Mouse (Mus musculus): ENCODE data around the gene Agap1. TPM values are rescaled to one million over a fixed set of nuclear protein-coding genes. Genes with fewer than 3 reads are reported as not detected.
A peak's percentile ranks its signal among the peaks of the same experiment; 100 is the strongest.

Agap1 gene
- polyA plus RNA-seq, 1 experiment from 2014 or later, result 49.8 TPM

DNA sequence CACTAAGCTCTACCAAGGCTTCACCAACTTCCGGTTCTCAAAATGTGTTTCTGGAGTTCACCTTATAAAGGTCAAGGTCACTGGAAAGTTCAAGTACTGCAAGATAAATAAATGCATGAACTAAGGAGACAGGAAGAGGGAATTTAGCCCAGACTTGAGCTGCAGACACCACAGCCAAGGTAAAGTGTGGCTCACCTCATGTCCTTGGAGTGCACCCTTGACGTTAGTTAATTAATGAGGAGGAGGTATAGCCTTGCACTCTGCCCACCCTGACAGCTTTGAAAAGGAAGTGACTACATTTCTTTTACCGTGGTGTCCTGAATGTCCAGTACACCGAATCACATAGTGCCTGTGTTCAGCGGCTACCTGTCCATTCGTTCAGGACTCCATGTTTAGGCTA is 15.3 kb upstream of the Agap1 start:
- Histone ChIP-seq H3K36me3 (no peaks in the 10 kb centered on the region), H3K4me3 (no peak overlapping the region), H3K27ac (replicated peaks) (no peak overlapping the region), H3K4me2 (no peak overlapping the region), H3K9ac (no peak overlapping the region), H3K27me3 (no peaks in the 10 kb centered on the region), H3K9me3 (no peaks in the 10 kb centered on the region), H3K4me1 (replicated peaks) (peaks cover 14% of the 10 kb centered on the region)
- WGBS, result 85% methylated on average over 6 of the region's 6 CpGs
- no peak for ATAC-seq (ENCODE audit: low FRiP score, low read depth)

DNA sequence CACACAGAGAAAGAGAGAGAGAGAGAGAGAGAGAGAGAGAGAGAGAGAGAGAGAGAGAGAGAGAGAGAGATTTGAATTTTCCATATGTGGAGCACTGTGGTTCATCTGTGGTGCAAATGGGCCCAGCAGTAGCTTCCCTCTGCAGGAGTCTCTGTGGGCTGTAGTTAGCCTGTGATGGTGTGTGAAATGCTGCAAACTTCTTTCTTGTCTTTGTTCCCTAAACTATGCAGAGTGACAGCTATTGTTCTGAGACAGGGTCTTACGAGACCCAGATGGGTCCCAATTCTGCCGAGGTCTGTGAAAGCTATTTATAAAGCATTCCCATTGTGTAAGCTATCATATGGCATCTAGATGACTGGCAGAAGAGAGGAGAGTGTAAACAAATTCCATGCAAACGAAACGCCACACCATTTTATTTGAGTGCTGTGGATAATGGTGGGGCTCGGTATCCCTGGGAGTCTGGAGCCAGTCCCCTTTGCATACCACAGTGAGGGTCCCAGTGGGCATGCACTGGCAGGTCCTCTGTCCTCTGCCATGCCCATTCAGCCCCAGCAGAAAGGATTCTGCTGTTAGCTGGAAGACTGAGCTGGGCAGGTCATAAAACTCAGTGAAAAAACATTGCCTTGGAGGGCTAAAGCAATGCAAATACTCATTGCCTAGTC is 13.2 kb upstream of the Agap1 start:
- no peak overlapping the region for H3K27ac ChIP-seq (replicated peaks)
- no peaks in the 10 kb centered on the region for H3K27me3 ChIP-seq
- H3K9me3 ChIP-seq, result no peaks in the 10 kb centered on the region
- H3K4me1 ChIP-seq (replicated peaks), result peaks cover 14% of the 10 kb centered on the region
- no peaks in the 10 kb centered on the region for H3K36me3 ChIP-seq
- H3K4me2 ChIP-seq, result no peak overlapping the region
- WGBS, result 14% methylated on average over 5 of the region's 5 CpGs
- no peak overlapping the region for H3K4me3 ChIP-seq
- peak; percentile 54; the same call in 1 of the 2 replicates for ATAC-seq (ENCODE audit: low FRiP score, low read depth)
- H3K9ac ChIP-seq, result no peak overlapping the region

GRCm38 (mm10) chr1:89443512-89443911 is 11.1 kb upstream of the Agap1 start:
- Histone ChIP-seq H3K4me3 (no peak overlapping the region), H3K4me2 (no peak overlapping the region), H3K9me3 (no peaks in the 10 kb centered on the region), H3K27ac (replicated peaks) (no peak overlapping the region), H3K36me3 (no peaks in the 10 kb centered on the region), H3K4me1 (replicated peaks) (peaks cover 14% of the 10 kb centered on the region), H3K27me3 (no peaks in the 10 kb centered on the region), H3K9ac (no peak overlapping the region)
- 44% methylated on average over 9 of the region's 9 CpGs for WGBS
- ATAC-seq (ENCODE audit: low FRiP score, low read depth), result no peak

DNA sequence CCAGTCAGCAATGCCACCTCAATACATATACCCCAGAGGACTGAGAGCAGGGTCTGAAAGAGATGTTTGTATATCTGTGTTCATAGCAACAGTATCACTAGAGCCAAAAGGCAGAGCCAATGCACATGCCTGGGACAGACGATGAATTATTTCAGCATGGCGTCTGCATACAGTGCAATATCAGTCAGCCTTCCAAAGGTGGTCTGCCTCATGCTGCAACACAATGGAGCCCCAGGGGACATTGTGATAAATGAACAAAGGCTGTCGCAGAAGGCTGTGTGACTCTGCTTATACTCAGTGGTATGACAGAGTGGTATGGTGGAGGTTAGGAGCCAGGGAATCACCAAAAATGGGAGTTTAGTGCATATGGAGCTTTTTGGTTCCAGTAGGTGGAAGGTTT is 10.6 kb upstream of the Agap1 start:
- H3K4me2 ChIP-seq, result no peak overlapping the region
- 16% methylated on average over 3 of the region's 3 CpGs for WGBS
- no peaks in the 10 kb centered on the region for H3K9me3 ChIP-seq
- no peaks in the 10 kb centered on the region for H3K36me3 ChIP-seq
- peak; percentile 63; the same call in 1 of the 2 replicates for ATAC-seq (ENCODE audit: low FRiP score, low read depth)
- H3K4me1 ChIP-seq (replicated peaks), result peaks cover 14% of the 10 kb centered on the region
- no peak overlapping the region for H3K4me3 ChIP-seq
- H3K9ac ChIP-seq, result no peak overlapping the region
- H3K27ac ChIP-seq (replicated peaks), result no peak overlapping the region
- H3K27me3 ChIP-seq, result no peaks in the 10 kb centered on the region

DNA sequence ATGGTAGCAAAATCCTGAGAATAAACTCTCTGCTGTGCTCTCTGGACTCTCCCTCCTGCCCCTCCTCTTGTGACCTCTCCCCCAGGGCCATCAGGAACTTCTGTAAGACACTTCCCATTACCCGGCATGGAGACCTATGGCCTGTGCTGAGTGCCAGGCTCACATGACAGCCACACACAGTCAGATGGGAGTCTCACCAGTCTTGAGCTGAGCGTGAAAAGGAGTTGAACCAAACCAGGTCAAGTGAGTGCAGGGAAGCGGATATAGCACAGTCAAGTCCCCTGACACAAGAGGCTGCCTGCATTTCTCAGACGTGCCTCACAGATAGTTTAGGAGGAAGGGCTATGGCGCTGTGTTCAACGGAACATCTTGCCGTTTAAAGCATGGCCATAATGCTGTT is 4.5 kb upstream of the Agap1 start:
- Histone ChIP-seq H3K4me3 (no peak overlapping the region), H3K27me3 (no peaks in the 10 kb centered on the region), H3K4me1 (replicated peaks) (peaks cover 5% of the 10 kb centered on the region; the same call in 1 of the 2 replicates), H3K9me3 (no peaks in the 10 kb centered on the region), H3K4me2 (no peak overlapping the region), H3K36me3 (no peaks in the 10 kb centered on the region), H3K27ac (replicated peaks) (no peak overlapping the region), H3K9ac (no peak overlapping the region)
- ATAC-seq (ENCODE audit: low FRiP score, low read depth), result no peak
- 81% methylated on average over 7 of the region's 7 CpGs for WGBS

- no peak for ATAC-seq (ENCODE audit: low FRiP score, low read depth)
- H3K4me3 ChIP-seq, result no peak overlapping the region
- H3K27ac ChIP-seq (replicated peaks), result no peak overlapping the region
- H3K4me2 ChIP-seq, result no peak overlapping the region
- H3K9me3 ChIP-seq, result no peaks in the 10 kb centered on the region
- 96% methylated on average over 8 of the region's 8 CpGs for WGBS
- peaks cover 22% of the 10 kb centered on the region for H3K4me1 ChIP-seq (replicated peaks)
- no peak overlapping the region for H3K9ac ChIP-seq
- H3K27me3 ChIP-seq, result no peaks in the 10 kb centered on the region
- H3K36me3 ChIP-seq, result no peaks in the 10 kb centered on the region
These were observed 2.5 kb upstream of the Agap1 start for GRCm38 (mm10) chr1:89452138-89452537.

- Histone ChIP-seq H3K9me3 (no peaks in the 10 kb centered on the region), H3K4me2 (peak overlapping the region; percentile 90), H3K36me3 (no peaks in the 10 kb centered on the region), H3K9ac (peak overlapping the region; percentile 82), H3K27ac (replicated peaks) (peak overlapping the region; percentile 82; the same call in 1 of the 2 replicates), H3K4me1 (replicated peaks) (peaks cover 33% of the 10 kb centered on the region), H3K4me3 (peak overlapping the region; percentile 75), H3K27me3 (no peaks in the 10 kb centered on the region)
- 35% methylated on average over 6 of the region's 6 CpGs for whole genome bisulfite sequencing
- ATAC-seq (ENCODE audit: low FRiP score, low read depth), result no peak
These were observed 940 bp upstream of the Agap1 start for GRCm38 (mm10) chr1:89453666-89454065.

DNA sequence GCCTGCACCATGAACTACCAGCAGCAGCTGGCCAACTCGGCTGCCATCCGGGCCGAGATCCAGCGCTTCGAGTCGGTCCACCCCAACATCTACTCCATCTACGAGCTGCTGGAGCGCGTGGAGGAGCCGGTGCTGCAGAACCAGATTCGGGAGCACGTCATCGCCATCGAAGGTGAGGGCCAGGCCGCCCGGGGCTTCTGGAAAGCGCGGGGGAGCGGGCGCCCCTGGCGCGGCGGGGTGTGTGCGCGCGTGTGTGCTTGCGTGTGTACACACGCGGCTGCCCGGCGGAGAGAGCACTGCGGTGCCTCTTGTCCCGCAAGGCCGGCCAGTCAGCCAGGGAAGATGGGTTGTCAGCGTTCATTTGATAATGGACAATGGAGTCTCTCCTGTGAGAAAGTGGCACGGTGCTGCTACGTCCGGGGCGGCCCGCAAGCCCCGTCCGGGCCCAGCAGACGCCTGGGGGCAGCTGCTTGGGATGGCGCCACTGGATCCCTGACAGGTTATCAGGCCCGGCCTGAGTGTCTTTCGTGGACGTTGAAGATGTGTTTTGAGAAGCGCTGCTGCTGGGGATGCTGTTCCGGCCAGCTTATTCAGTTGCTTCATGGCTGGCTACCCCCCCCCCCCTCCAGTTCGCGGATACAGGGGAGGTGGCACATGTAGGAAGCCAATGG is 950 bp downstream of the Agap1 start:
- H3K4me2 ChIP-seq, result peak overlapping the region; percentile 90
- peaks cover 36% of the 10 kb centered on the region for H3K4me1 ChIP-seq (replicated peaks)
- ATAC-seq (ENCODE audit: low FRiP score, low read depth), result peak; percentile 25; the same call in 1 of the 2 replicates
- WGBS, result under 1% methylated on average over 51 of the region's 51 CpGs
- no peaks in the 10 kb centered on the region for H3K36me3 ChIP-seq
- peak overlapping the region; percentile 82 for H3K9ac ChIP-seq
- H3K27ac ChIP-seq (replicated peaks), result peak overlapping the region; percentile 82
- H3K27me3 ChIP-seq, result no peaks in the 10 kb centered on the region
- no peaks in the 10 kb centered on the region for H3K9me3 ChIP-seq
- H3K4me3 ChIP-seq, result peak overlapping the region; percentile 75

GRCm38 (mm10) chr1:89456456-89456855 is 1.9 kb downstream of the Agap1 start:
- Histone ChIP-seq H3K36me3 (no peaks in the 10 kb centered on the region), H3K27ac (replicated peaks) (no peak overlapping the region), H3K27me3 (no peaks in the 10 kb centered on the region), H3K4me3 (peak overlapping the region; percentile 75), H3K4me1 (replicated peaks) (peaks cover 36% of the 10 kb centered on the region), H3K9me3 (no peaks in the 10 kb centered on the region), H3K9ac (peak overlapping the region; percentile 82), H3K4me2 (peak overlapping the region; percentile 90)
- 22% methylated on average over 5 of the region's 5 CpGs for WGBS
- no peak for ATAC-seq (ENCODE audit: low FRiP score, low read depth)

DNA sequence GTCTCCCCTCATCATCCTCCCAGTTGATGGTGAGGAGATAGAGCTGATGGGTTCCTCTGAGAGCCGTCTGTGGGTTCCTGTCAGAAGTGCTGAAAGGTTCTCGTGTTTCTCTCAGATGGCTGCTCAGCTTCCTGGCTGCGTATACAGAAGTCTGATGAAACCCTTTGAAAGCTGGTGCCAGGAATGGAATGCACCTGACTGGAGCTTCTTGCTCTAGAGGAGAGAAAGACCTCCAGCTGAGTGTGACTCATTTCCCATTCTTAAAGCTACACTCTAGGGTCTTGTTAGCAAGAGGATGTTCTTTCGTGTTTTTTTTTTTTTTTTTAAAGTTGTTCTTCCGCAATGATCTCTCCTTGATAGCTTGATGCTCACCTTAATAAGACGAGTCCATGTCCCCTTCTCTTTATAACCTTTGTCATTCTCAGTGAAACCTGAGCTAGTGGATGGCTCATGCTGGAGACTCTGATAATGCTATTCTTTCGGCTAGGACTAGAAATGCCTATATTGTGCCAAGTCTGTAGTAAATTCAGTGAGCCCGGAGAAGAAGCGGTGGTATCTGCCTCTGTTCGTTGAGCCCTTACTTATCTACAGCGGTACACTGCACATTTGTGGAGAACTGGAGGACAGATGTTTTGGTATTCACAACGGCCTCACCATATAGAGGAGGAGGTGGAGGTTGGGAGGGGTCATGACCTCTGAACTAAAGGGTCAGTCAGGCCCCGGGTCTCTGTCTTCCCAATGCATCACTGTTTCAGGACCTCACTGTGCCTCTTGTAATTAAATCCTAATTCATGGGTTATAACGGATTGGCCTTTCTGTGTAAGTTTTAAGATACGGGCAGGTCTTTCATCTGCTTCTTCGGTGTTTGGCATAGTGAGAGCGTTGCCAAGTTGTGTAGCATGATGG is 2.8 kb downstream of the Agap1 start:
- no peaks in the 10 kb centered on the region for H3K27me3 ChIP-seq
- no peak overlapping the region for H3K27ac ChIP-seq (replicated peaks)
- H3K9me3 ChIP-seq, result no peaks in the 10 kb centered on the region
- peak overlapping the region; percentile 75 for H3K4me3 ChIP-seq
- peak overlapping the region; percentile 90 for H3K4me2 ChIP-seq
- H3K9ac ChIP-seq, result 0 out of 2 replicates have a peak overlapping the region, but pooled peaks have one; percentile 82
- no peaks in the 10 kb centered on the region for H3K36me3 ChIP-seq
- peaks cover 36% of the 10 kb centered on the region for H3K4me1 ChIP-seq (replicated peaks)
- ATAC-seq (ENCODE audit: low FRiP score, low read depth), result no peak
- WGBS, result 46% methylated on average over 17 of the region's 17 CpGs

DNA sequence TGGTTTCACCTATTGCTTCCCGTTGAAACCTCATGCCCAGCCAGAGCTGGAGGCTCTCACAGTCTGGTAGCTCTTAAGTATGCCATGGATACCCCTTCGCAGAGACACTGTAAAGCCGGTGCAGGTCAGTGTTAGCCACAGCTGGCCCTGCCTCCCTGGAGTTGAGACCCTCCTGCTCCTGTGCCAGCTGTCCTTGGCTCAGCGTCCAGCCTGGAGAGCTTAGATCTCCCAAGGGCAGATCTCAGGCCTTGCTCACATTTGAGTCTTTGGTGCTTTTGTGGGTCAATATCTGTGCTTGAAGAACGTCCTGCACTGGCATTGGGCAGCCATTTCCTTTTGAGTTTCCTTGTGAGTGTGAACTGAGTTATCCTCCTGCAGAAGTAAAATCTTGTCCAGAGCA is 7.3 kb downstream of the Agap1 start:
- no peak for ATAC-seq (ENCODE audit: low FRiP score, low read depth)
- H3K27me3 ChIP-seq, result no peaks in the 10 kb centered on the region
- no peak overlapping the region for H3K9ac ChIP-seq
- 69% methylated on average over 5 of the region's 5 CpGs for WGBS
- H3K4me1 ChIP-seq (replicated peaks), result peaks cover 48% of the 10 kb centered on the region
- H3K4me3 ChIP-seq, result no peak overlapping the region
- H3K9me3 ChIP-seq, result no peaks in the 10 kb centered on the region
- H3K4me2 ChIP-seq, result no peak overlapping the region
- H3K36me3 ChIP-seq, result no peaks in the 10 kb centered on the region
- no peak overlapping the region for H3K27ac ChIP-seq (replicated peaks)

DNA sequence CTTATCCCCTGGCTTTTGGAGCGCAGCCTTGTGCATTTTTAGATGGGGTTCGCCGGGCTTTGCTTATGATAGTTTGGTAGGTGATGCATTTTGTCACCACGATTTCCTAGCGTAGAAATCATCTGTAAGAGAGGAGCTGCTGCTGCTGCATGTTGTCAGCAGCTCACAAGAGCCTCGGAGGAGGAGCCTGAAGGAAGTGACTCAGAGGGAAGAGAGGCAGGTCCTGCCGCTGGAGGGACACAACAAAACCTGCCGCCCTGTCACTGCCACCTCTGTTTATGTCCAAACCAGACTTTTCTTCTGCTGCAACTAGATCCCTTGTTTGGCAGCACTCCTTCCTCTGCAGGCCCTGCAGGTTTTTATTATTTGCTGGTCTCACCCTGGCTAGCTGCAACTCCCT is 8.5 kb downstream of the Agap1 start:
- no peak overlapping the region for H3K9ac ChIP-seq
- no peak for ATAC-seq (ENCODE audit: low FRiP score, low read depth)

More for the DNA sequence above, 8.5 kb downstream of the Agap1 start:
- Histone ChIP-seq H3K27ac (replicated peaks) (no peak overlapping the region), H3K36me3 (no peaks in the 10 kb centered on the region), H3K27me3 (no peaks in the 10 kb centered on the region), H3K4me2 (no peak overlapping the region), H3K9me3 (no peaks in the 10 kb centered on the region), H3K4me3 (no peak overlapping the region), H3K4me1 (replicated peaks) (peaks cover 48% of the 10 kb centered on the region)
- WGBS, result 49% methylated on average over 8 of the region's 8 CpGs

Data from hindbrain, embryonic 15.5 days (tissue).